Mouse (Mus musculus): ENCODE measurements around the gene Rgp1.

Gene Rgp1

DNA sequence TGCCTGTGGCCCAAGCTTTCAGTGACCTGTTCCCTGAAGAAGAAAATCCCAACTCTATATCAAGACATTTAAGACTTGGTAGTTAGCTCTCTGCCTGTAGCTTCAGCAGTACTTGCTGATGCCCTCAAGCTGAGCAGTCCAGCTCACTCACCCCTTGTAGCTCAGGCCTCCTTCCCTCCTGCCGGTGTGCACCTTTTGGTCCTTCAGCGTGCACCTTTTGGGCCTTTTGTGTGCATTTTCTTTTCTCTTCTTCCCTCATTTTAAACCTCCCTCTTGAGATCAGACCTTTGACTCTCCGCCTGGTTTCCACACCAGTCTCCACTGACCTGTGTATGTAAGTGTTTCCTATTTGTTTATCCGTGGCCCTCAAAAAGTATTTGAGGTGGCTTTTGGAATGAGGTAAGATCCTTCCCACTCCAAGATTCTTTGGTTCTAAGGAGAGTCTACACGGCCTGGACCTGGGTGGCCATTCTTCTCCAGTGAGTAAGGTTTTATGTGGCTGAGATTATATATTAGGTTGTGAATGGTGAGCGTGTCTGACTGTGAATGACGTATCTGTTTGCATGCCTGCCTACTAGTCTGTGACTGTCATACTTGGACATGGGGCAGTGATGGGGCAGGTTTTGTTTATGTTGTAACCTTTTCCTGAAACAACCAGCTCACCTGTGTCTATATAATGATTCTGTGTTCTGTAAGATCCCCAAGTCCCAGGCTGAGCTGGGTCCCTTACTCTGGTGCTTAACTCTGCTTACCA, 56.3 kb downstream of the Rgp1 start:
- no peak for DNase-seq (ENCODE audit: low spot score)

DNA sequence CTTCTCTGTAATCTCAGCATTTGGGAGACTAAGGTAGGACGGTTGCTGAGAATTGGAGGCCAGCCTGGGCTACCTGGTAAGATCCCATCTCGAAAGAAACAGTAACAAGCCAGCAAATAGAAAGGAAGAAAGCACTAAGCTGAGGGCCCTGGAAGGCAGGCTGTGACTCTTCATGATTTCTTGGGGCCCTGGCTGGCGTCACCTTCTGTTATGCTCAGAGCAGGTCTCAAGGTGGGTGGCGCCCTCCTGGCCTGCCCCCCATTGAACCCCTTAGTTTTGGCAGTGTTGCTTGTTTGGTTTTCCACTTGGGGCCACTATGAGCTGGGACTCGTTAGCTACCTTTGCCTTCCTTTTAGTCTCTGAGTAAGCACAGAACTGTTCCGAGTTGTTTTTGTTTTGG, 58.2 kb downstream of the Rgp1 start:
- no peak for DNase-seq (ENCODE audit: low spot score)
